Mouse (Mus musculus) CD4-positive, CD25-positive, alpha-beta regulatory T cell, adult 2 months (primary cell): ENCODE measurements around the gene Ccnyl1.
"Not testable (repeated sequence)": the region's sequence is repeated elsewhere in the genome, so short reads cannot be mapped to it uniquely, and the experiment has no call there.

ENCODE experiments used
- DNase-seq: peaks from one replicate; pipeline ENCODE4 v3.0.0-alpha.2; 2012; ENCODE audit warnings: low read depth, low spot score

Gene Ccnyl1

DNA sequence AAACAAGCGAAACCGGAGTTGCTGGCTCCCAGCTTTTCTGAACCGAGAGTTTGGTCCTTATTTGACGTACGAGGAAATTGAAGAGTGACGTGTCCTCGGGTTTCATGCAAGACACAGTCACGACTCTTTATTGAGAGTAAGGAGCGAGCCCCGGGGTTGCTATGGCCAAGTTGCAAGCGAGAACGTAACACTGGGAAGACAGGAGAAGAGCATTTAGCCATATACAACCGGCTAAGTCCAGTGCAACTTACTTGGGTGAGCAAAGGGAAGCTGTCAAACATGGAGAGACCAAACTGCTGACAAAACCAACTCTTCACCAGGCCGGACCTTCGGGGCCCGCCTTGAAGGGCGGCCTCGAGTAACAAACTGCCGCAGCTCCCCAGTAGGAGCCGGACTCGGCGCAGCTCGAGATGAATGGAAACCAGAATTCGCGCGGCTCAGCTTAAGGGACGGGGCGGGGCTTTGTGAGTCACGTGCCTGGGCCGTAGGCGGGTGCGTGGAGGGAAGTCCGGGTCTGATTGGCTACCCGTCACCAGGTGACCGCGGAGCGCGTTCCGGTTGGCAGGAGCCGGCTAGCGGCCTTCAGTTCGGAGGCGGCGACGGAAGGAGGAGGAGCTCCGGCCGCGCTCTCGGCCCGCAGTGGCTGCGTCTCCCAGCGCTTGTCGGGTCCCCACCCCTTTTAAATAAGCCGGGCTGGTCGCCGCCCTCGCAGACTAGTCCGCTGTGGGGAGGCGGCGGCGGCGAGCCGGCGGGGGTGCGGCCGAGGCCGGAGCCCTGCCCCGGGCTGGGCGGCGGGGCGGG, at the start of gene Ccnyl1:
Ccnyl1 (plus strand) TSS at position 243 of the 801 bp plus-strand sequence.
- DNase-seq: peak; percentile 99

DNA sequence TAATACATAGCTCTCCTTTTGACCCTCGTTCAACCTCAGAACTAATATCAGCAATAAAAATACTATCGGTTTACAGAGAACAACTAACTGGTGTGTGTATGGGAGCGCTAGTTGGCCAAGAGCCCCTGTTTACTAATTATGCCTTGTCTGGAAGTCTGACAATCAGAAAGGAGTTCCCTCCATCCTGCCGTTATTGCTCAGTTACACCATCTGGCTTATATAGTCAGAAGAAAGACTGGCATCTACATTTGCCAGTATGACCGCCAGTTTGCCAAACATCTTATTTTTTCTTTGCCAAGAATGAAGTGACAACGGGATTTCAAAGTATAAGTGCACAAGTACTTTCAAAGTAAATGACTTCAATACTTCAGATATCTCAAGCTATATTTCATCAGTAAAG, 49.2 kb upstream of the Ccnyl1 start:
- no peak for DNase-seq

DNA sequence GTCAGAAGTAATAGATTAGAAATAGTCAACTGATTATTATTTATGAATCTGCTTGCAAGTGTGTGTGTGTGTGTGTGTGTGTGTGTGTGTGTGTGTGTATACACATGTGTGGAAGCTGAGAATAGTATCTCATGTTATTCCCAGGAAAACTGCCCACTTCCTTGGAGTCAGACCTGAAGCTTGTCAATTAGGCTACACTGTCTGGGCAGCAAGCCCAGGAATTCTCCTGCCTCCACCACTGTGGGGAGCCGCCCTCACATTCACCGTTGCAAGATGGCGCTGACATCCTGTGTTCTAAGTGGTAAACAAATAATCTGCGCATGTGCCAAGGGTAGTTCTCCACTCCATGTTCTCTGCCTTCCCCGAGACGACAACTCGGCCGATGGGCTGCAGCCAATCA, 47.7 kb upstream of the Ccnyl1 start:
- not testable (repeated sequence) for DNase-seq

DNA sequence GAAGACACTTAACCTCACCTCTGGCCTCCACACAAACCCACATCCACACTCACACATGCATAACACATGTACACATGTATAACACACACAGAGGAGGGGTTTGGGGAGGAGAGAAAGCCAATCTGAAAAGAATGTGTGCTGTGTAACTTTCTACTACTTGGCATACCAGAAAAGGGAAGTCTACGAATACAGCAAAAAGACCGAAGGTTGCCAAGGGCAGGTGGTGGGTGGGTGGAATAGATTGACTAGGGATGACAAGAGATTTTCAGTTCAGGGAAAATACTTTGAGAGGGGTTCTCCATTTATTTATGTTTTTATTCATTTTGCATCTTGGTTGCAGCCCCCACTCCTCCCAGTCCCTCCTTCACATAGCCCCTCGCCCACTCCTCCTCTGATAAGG, 45.7 kb upstream of the Ccnyl1 start:
- no peak for DNase-seq

DNA sequence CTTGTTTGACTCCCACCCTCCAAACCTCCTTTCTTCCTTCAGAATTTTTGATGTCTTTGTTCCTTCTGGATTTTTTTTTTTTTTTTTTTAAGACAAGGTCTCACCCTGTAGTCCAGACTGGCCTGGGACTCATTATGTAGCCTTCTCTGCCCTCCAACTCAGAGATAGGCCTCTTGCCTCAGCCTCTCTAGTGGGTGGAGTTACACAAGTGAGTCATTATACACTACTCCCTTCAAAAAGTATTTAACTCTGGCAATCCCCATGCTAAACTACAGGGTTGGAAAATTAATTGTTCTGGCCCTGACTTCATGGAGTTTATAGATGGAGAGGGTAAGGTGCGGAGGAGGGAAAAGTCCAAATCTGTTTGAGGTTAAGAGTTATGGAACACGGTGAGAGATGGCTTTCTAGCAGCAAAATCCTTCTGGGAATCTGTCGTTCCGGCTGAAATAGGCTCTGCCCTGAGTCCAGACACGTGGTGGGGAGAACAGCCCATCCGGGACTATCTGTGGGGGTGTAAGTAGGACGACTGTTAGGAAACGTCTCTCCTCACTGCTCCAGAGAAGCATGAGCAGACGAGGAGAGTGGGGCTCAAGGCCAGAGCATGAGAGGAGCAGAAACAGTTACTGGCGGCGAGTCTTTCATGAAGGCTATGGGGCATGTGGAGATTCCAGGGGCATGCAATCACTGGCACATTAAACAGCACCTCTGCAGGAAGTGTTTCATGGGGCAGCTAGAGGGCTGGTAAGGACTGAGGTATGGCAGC, 40.7 kb upstream of the Ccnyl1 start:
- DNase-seq: no peak

DNA sequence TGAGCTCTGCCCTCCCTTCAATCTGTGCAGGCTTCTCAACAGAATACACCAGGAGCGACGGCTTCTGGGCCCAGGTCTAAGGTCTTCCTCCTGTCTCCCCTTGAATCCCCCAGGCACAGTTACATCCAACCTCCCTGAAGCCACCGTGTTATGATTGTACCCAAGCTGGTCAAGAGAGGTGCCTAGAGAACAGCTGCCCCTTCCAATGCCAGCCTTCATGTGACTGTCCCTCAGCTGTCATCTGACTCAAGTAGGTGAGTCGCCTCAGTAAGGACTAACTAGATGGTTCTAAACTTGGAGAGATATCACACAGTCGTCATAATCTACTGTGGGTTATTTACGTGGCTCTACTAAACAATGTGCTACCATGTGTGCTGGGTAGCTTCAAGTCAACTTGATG, 36.6 kb upstream of the Ccnyl1 start:
- DNase-seq: no peak

DNA sequence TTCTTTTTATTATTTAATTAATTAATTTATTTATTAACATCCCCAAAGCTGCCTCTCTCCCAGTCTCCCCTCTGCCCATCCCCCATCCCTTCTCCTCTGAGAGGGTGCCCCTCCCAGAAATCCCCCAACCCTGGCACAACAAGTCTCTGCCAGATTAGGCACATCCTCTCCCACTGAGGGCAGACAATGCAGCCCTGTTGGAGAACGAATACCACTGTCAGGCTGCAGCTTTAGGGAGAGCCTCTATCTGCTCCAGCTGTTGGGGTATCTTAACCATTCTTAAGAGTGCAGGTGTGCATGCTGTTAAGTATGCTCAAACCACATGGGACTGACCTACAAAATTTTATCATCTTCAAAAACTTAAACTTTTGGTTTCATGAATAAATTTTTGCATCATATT, 34.8 kb upstream of the Ccnyl1 start:
- DNase-seq: no peak

DNA sequence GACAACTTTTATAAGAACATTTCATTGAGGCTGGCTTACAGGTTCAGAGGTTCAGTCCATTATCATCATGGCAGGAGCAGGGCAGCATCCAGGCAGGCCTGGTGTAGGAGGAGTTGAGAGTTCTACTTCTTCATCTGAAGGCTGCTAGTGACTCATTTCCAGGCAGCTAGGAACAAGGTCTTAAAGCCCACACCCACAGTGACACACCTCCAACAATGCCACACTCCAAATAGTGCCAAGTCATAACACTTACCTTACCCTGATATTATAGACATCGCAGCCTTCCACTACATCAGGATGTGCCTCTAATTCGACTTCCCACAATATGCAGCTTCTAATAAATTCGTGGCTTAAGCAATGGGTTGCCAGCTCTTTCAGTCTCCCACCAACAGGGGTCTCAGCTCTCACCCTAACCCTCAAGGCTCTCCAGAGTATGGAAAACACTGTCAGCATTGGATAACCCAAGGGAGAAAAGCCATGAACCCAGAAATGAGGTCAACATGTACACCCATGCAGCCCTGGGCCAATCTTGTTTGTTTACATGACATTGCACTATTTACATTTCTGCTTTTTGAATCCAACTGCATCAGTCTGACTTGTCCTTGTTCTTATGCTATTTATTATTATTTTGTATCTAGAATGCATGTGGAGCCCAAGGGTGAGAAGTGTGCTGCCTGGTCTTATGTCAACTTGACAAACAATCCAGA, 33.7 kb upstream of the Ccnyl1 start:
- DNase-seq: no peak

DNA sequence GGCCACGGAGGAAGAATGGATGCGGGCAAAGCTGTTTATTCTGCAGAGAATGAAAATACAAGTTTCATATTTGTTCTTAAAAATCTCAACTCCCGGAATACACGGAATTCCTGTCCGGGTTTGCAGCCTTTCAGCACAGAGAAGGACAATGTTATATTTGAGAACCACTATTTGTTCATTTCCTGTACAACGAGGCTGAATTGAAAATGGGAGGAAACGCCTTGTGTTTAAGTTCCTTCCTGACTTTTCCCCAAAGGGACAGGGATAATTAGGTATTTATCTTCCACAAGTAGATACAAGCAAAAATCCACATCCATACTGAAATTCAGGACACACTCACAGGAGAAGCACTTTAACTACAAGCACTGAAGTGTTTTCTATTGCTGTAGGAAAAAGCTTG, 31.4 kb upstream of the Ccnyl1 start:
- DNase-seq: no peak

DNA sequence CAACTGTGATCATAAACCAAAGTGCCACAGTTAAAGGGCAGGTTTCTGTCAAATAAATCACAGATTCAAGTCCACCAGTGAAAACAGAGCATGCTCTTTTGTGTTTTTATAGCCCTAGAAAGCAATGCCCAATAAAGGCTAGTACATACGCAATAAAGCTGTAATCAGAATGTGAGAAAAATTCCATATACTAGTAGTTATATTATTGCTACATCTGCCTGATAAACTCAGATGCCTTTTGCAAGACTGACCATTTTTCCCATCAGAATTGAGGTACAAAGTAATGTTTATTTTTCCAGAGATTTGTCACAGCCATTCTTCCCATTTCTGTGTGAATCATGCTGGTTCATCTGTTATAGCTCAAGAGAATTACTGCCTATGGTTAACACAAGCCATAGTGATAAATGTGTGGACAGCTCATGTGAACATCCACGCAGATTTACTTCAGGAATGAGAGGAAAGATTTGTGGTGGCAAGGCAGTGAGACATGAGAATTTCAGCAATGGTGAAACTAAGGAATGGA, 23.1 kb upstream of the Ccnyl1 start:
- DNase-seq: no peak

DNA sequence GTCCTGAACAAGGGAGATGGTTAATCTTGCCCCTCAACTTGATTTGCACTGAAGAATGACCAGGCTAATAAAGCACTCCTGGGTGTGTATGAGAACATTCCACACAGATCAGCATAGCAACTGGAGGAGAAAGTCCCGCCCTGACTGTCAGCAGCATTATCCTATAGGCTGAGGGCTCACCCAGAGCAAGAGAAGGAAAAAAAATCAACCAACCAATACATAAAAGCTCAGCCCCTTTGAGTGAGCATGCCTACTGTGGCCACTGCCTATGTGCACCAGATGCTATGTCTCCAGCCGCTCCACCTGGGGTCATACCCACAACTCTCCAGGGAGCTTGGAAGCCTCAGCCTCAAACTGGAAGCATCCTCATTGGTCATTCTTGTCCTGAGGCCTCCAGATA, 20.8 kb upstream of the Ccnyl1 start:
- no peak for DNase-seq

DNA sequence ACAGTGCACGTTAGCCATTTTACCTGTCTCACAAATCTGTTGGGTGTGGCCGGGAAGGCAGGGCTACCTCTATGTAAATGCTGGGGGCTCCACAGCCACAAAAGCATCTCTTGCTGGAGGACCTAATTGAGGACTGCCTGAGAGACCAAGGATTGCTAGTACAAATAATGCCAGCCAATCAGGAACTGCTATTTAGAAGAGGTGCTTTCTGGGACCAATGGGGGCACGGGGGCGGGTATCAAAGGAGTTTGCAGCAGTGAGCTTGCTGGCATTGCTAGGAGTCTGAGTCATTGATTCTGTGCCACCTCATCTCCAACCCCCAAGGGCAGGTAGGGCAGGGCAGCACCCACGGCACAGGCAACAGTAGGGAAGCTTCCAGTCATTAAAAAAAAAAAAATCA, 16.3 kb upstream of the Ccnyl1 start:
- no peak for DNase-seq

DNA sequence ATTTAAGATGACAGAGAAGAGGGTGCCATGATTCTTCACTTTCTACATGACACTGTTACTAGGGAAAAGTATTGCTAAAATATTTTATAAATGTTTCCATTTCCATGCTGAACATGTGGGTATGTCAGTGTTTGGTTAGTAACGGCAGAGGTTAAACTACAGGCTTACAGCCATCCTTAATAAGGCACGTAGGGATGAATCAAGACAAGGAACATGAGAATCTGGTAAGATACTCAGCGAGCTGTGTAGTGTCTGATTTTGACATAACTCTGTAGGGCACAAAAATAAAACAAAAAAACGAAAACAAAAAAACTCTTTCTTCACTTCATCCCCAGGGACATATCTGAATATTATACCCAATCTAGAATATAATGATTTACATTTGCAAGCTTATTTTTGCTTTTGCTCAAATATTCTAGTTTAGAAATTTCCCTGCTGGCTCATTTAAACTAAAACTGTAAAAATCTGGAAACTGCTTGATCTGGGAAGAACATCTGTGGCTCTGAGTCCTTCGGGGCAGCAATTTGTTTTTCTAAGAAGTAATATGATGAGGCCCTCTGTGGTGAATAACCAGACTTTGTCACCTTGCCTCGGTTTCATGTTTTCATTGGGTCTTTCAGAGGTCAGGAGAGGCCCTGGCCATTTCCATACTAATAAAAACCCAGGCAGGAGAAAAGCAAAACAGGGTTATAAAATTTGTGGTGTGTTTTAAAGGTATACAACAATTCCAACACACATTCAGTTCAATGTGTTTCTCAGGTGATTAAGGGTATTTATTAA, 14.0 kb upstream of the Ccnyl1 start:
- DNase-seq: no peak

DNA sequence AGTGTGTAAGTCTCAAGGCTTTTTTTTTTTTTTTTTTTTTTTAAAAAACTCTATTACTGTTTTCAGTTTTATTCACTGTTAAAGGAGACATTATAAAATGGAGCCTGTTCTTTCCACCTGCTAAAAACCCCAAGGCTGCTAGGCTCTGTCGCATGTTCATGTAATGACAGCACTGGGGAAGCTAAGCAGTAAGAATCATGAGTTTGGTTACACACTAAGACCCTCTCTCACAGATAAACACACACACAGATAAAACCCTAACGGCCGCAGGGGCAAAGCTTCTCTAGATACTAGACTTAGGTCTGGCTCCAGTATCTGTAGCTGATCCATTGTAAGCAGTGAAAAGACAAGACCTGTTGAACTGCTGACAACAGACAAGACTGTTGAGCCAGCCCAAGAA, 8.8 kb upstream of the Ccnyl1 start:
- DNase-seq: no peak

DNA sequence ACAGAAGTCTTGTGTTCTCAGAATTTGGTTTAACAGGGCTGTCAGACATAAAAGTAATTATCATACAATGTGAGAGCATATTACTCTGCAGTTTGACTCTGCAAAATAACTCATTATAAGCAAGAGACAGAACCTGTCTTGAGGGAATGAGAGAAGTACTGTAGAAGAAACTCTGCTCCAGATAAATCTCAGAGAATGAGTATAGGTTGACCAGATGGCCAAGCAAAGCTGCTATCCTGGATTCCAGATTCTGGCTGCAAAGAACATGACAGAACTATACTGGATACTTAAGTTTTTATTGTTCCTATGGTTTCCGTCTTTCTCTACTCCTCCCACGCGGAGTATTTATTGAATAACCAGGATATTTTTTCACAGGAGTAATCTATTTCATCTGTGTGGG, 7.2 kb upstream of the Ccnyl1 start:
- no peak for DNase-seq

DNA sequence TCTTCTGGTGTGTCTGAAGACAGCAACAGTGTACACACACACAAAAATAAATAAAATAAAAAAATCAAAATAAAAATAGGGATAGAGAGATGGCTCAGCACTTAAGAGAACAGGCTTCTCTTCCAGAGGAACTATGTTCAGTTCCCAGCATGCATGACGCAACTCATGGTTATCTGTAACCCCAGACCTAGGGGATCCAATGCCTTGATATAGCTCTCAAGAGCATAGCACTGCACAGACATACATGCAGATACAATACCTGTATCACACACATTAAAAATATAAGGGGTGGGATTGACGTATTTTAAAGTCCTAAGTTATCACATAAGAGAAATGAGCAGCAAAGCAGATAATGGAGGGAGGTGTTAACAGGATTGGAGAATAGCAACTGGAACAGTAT, 5.8 kb upstream of the Ccnyl1 start:
- DNase-seq: no peak

DNA sequence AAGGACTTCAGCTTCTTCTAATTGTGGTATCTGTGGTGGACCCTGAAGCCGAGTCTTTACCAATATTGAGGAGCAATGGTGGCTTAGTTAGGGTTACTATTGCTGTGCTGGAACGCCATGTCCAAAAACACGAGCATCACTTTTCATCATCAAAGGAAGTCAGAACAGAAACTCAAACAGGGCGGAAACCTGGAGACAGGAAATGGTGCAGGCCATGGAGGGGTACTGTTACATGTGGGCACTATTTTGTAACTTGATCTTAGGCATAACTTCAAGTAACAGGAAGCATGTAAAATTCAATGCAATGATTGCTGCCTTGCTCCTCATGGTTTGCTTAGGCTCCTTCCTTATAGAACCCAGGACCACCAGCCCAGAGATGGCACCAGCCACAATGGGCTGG, 2.2 kb upstream of the Ccnyl1 start:
- peak; percentile 18 for DNase-seq

DNA sequence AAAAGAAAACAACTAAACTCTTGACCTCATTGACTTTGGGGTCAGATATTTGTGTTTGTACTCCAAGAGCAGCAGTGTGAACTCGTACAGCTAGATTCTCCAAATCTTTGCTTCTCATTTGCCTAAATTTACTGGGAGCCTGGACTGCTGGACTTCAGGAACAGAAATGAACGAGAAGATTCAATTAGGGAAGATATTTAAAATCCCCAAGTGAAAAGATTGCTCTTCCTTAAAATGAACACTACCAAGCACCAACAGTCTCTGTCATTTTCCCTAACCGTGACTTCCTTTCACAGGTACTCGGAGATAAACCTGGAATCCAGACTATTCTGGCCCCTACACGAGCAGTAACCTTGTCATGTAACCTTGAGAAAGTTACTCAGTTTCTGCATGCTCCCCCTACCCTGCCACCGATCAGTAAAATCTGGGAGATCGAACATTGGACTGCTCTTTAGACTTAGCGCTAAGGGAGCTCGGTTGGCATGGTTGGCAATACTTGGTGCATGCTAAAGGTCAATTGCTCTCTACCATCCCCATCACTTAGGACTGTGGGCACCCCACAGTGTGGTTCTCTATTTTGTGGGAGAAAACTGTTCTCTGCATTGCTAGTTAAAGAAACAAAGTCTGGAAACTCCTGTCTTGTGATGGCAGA, 568 bp upstream of the Ccnyl1 start:
- DNase-seq: no peak

DNA sequence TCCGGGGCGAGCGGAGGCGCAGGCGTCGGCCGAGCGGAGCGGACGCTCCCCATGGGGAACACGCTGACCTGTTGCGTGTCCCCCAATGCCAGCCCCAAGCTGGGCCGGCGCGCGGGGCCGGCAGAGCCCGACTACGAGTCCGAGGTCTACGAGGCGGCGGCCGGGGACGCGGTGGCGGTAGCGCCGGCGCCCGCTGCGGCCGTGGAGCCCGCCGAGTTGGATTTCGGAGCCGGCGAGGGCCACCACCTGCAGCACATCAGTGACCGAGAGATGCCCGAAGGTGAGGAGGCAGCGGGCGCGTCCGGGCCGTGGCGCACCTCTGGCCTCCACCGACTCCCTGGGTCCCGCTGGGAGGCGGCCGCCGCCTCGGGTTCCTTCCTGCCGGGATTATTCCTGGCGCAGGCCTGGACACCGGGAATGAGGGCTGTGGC, 881 bp downstream of the Ccnyl1 start:
- no peak for DNase-seq

DNA sequence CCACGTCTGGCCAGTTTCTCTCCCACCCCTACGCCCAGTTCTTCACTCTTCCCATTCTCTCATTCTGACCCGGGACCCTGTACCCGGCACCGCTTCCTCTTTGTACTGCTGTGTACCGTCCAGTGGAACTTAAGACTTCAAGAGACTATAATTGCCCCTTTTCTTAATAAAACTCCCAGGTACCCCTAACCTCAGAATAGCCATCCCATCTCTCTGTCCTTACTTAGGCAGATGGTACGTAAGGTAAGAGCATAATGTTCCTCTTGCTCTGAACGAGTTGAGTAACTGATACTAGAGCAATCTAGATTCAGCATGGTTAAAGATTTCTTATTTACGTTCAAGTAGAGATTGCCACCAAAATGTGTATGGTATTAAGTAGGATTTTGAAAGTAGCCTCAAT, 1.3 kb downstream of the Ccnyl1 start:
- no peak for DNase-seq

DNA sequence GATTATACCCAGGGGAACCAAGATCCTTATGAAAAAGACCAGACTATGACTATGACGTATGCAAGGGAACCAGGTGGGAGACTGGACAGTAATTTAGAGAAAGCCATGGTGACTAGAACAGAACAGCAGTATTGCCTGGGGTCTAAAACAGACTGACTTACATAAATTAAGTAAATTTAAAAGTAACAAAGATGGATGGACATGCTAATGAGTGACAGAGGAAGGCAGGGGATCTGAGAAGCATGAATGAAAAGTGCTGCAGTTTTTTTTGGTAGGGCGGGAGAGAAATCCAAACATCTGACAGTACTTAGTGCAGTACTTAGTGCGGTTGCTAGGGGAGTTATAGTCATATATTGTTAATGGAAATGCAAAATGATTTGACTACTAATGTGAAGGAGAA, 4.9 kb downstream of the Ccnyl1 start:
- DNase-seq: no peak
